ENCODE assay signal across 16 mouse cellular contexts in the genomic region with DNA sequence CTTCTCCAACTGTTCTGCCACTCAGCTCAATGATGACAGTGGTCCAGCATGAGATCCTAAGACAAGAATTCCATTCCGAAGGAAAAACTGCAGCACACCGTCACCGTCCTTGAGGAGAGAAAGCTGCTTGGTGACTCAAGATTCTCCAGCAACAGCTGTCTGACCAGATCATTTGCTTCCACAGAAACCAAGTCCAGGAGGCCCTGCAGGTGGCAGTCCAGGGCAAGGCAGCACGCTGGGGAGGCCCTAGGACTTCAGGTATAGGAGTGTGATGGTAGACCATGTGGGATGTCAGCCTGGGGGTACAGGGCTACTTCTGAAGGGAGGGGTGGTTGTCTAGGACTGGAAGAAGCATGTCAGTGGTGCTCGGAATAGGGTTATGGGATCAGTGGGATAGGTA.
A peak's percentile ranks its signal among the peaks of the same experiment; 100 is the strongest.
DNase-seq lines count a peak whose midpoint lies in the region; ATAC-seq and TF ChIP-seq lines count a peak whose summit lies in the region.
"Had no signal": no experiment of that assay in that cellular context is flagged by ENCODE, and none has a peak within 500 bp of the region (broad histone marks: within the 10 kb centered on the region; RNA-seq: fewer than 3 reads in every experiment).

No protein-coding gene starts in this region.

- H3K9me3 ChIP-seq in heart, embryonic 11.5 days (replicated peaks; ENCODE audit: control insufficient read depth, low read length) = no peaks in the 10 kb centered on the region
- H3K9me3 ChIP-seq: heart, embryonic 15.5 days; hindbrain, embryonic 15.5 days had no signal

- H3K4me2 ChIP-seq in heart, embryonic 11.5 days = no peak overlapping the region
- H3K4me2 ChIP-seq: heart, embryonic 15.5 days; hindbrain, embryonic 15.5 days; liver, embryonic 11.5 days had no signal

- no peaks in the 10 kb centered on the region for H3K79me2 ChIP-seq in heart, adult 2 months (replicated peaks; ENCODE audit: control insufficient read depth, insufficient read depth, low read length)

- no peak for DNase-seq in heart, adult 2 months
- DNase-seq in layer of hippocampus, postnatal 10 days (ENCODE audit: low spot score in 2 of 2) = peak; percentile 15 to 19
- no peak for DNase-seq in layer of hippocampus, adult 8-10 months (ENCODE audit: low spot score in 2 of 2)
- DNase-seq in right cerebral cortex, postnatal 14 days = peak; percentile 15
- DNase-seq in right cerebral cortex, postnatal 4 days = no peak
- DNase-seq in testis, postnatal 10 days (ENCODE audit: low spot score) = no peak
- DNase-seq: adrenal gland, postnatal 25 days; cerebellum, postnatal 14 days; gastrocnemius, postnatal 14 days; kidney, adult 2 months had no signal

- ATAC-seq in heart, embryonic 11.5 days (replicated peaks; ENCODE audit: insufficient number of reproducible peaks, low FRiP score, low TSS enrichment) = no peak
- ATAC-seq: lung, postnatal 0 days had no signal

- no peaks in the 10 kb centered on the region for H3K27me3 ChIP-seq in heart, adult 2 months (ENCODE audit: control insufficient read depth, insufficient read depth, low read length)
- H3K27me3 ChIP-seq in heart, embryonic 11.5 days (ENCODE audit: control insufficient read depth, insufficient read depth, low read length) = no peaks in the 10 kb centered on the region
- H3K27me3 ChIP-seq: megakaryocyte, embryonic 14.5 days had no signal

- peak; percentile 53 for TF ChIP-seq CTCF in heart, adult 2 months (IDR thresholded peaks at IDR 0.05)

- H3K27ac ChIP-seq in heart, adult 2 months = no peak overlapping the region
- no peak overlapping the region for H3K27ac ChIP-seq in heart, embryonic 11.5 days (ENCODE audit: low read depth, low read length)
- H3K27ac ChIP-seq: heart, embryonic 15.5 days; hindbrain, embryonic 15.5 days had no signal

- intact Hi-C loops in heart, adult 2 months (cut with DNase I) = loop anchor here (10.0 kb wide), 1 partner anchor 954 kb away; a partner anchor contains a TSS

- no peak overlapping the region for H3K9ac ChIP-seq in heart, adult 2 months (ENCODE audit: low read depth, low read length)
- no peak overlapping the region for H3K9ac ChIP-seq in heart, embryonic 11.5 days (ENCODE audit: low read depth, low read length)
- H3K9ac ChIP-seq: heart, embryonic 15.5 days; hindbrain, embryonic 15.5 days had no signal

- TF ChIP-seq POLR2A in heart, adult 2 months (IDR thresholded peaks at IDR 0.05; ENCODE audit: insufficient read depth, low read depth, low read length) = no peak

- no peak overlapping the region for H3K4me3 ChIP-seq in heart, adult 2 months
- no peak overlapping the region for H3K4me3 ChIP-seq in heart, embryonic 11.5 days (ENCODE audit: low read depth, low read length)
- H3K4me3 ChIP-seq: heart, embryonic 15.5 days; hindbrain, embryonic 15.5 days; megakaryocyte, embryonic 14.5 days had no signal

- no peak for TF ChIP-seq EP300 in heart, adult 2 months (IDR thresholded peaks at IDR 0.05; ENCODE audit: insufficient read depth, low read depth, low read length)

- H3K36me3 ChIP-seq in heart, adult 2 months (ENCODE audit: control insufficient read depth, insufficient read depth, low read length) = no peaks in the 10 kb centered on the region
- no peaks in the 10 kb centered on the region for H3K36me3 ChIP-seq in heart, embryonic 11.5 days (ENCODE audit: control insufficient read depth, insufficient read depth, low read length)
- H3K36me3 ChIP-seq: heart, embryonic 15.5 days; hindbrain, embryonic 15.5 days had no signal

- WGBS in heart, adult 2 months = 72% methylated on average over 5 of the region's 5 CpGs
- 68% methylated on average over 5 of the region's 5 CpGs for WGBS in heart, embryonic 11.5 days (ENCODE audit: insufficient replicate concordance)

- H3K4me1 ChIP-seq in heart, adult 2 months (ENCODE audit: control insufficient read depth, insufficient read depth, low read length) = no peaks in the 10 kb centered on the region
- H3K4me1 ChIP-seq in heart, embryonic 11.5 days (ENCODE audit: control insufficient read depth, insufficient read depth, low read length) = no peaks in the 10 kb centered on the region
- H3K4me1 ChIP-seq: heart, embryonic 15.5 days had no signal

Comparison
In these comparisons a context has a peak if more than half of its experiments do, and no peak if none do; other contexts are left out.
1. DNase-seq: peak in layer of hippocampus, postnatal 10 days (2 of 2) and right cerebral cortex, postnatal 14 days (single experiment); none in heart, adult 2 months (0 of 2), layer of hippocampus, adult 8-10 months (0 of 2), right cerebral cortex, postnatal 4 days (single experiment) and testis, postnatal 10 days (single experiment).